Mouse (Mus musculus) ES-E14 (cell line): ENCODE measurements at regions not wholly inside any gene's neighbourhood (a gene's known extent, or its start where the extent isn't known, plus 50 kb on each side); places are given as distances from the start of the nearest gene placed in this dataset.

ENCODE experiments used
- CHD2 ChIP-seq: IDR thresholded peaks from 2 replicates; pipeline ENCODE4 v1.6.1; 2014; ENCODE audit warnings: mild to moderate bottlenecking, low read depth, low read length, inconsistent platforms
- HCFC1 ChIP-seq: IDR thresholded peaks from 2 replicates; pipeline ENCODE4 v1.6.1; 2012; ENCODE audit warnings: low read length, inconsistent platforms, borderline replicate concordance; ENCODE audit not compliant: insufficient read depth
- MAFK ChIP-seq: IDR thresholded peaks from 2 replicates; pipeline ENCODE4 v1.6.1; 2014; ENCODE audit warnings: mild to moderate bottlenecking, low read depth, low read length, inconsistent platforms; ENCODE audit not compliant: insufficient read depth
- ZC3H11A ChIP-seq: IDR thresholded peaks from 2 replicates; pipeline ENCODE4 v1.6.1; 2012; ENCODE audit warnings: low read depth, mild to moderate bottlenecking, inconsistent platforms, low read length, borderline replicate concordance
- ZNF384 ChIP-seq: IDR thresholded peaks from 2 replicates; pipeline ENCODE4 v1.6.1; 2012; ENCODE audit warnings: low read depth, low read length, inconsistent platforms

DNA sequence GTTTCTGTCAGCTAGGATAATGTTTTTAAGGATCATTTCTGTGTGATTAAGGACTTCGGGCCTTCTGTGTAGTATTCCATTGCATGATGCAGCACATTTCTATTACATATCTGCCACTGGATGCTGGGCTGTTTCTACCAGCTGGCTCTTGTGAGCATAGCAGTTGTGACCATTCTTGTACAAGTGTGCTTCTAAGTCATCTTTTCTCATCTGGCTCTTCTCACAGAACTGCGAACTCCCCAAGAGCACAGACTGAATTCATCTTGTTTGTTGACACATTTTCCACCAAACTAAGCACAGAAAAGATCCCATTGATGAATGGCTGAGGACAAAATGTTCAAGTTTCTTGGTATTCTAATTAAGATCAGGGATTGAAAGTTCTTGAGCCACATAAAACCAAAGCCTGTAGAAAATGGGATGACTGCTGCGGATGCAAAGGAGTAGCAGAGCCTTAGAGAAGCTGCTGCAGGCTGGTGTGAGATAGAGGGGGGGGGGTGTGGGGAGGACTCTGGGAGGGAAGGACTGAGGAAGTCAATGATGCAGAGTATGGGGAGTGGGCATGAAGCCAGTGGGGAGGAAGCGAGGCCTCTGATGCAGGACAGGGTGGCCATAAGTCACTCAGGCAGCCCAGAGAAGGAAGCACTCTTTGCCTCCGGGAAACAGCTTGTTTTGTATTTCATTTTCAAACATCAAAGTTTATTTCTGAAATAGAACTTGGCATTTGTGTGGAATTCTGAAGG lies 97.1 kb upstream of the Dab1 start:
- TF ChIP-seq CHD2 (no peak), ZC3H11A (no peak), ZNF384 (no peak), HCFC1 (no peak), MAFK (no peak)
